Mouse (Mus musculus) midbrain, embryonic 14.5 days (tissue): Measurements from ENCODE around the gene Rnf215. TPM values are rescaled to one million over a fixed set of nuclear protein-coding genes. Genes with fewer than 3 reads are reported as not detected.

Experiments used
- ATAC-seq: fragments of 200-750 bp; cut with Nextera tagmentation; 2 replicates; pipeline ENCODE4 v1.8.0; 2017; ENCODE audit warnings: moderate number of reproducible peaks, moderate library complexity; ENCODE audit not compliant: low FRiP score, low TSS enrichment
- DNase-seq: peaks from one replicate; pipeline ENCODE4 v3.0.0-alpha.2; 2015
- H3K27ac ChIP-seq: fragments of 300-500 bp; sonication (generic); replicated peaks from 2 replicates; pipeline ENCODE4 v1.5.1; 2014; ENCODE audit warnings: mild to moderate bottlenecking, low read depth, low read length, moderate library complexity
- H3K27me3 ChIP-seq: fragments of 300-500 bp; sonication (generic); 2 replicates; pipeline ENCODE4 v1.6.1; 2014; ENCODE audit warnings: low read length, control low read depth, mixed read lengths; ENCODE audit not compliant: control insufficient read depth, insufficient read depth
- H3K36me3 ChIP-seq: fragments of 300-500 bp; sonication (generic); 2 replicates; pipeline ENCODE4 v1.6.1; 2014; ENCODE audit warnings: low read length, control low read depth; ENCODE audit not compliant: control insufficient read depth, insufficient read depth
- H3K4me1 ChIP-seq: fragments of 300-500 bp; sonication (generic); 2 replicates; pipeline ENCODE4 v1.6.1; 2014; ENCODE audit warnings: mild to moderate bottlenecking, antibody characterized with exemption, low read length, control low read depth; ENCODE audit not compliant: control insufficient read depth, insufficient read depth
- H3K4me2 ChIP-seq: fragments of 300-500 bp; sonication (generic); 2 replicates; pipeline ENCODE4 v1.6.1; 2014; ENCODE audit warnings: mild to moderate bottlenecking, low read length, moderate library complexity
- H3K4me3 ChIP-seq: fragments of 300-500 bp; sonication (generic); replicated peaks from 2 replicates; pipeline ENCODE4 v1.5.1; 2014; ENCODE audit warnings: low read depth, low read length
- H3K9ac ChIP-seq: fragments of 300-500 bp; sonication (generic); replicated peaks from 2 replicates; pipeline ENCODE4 v1.6.1; 2014; ENCODE audit warnings: mild to moderate bottlenecking, low read length, moderate library complexity
- H3K9me3 ChIP-seq: fragments of 300-500 bp; sonication (generic); 2 replicates; pipeline ENCODE4 v1.6.1; 2016; ENCODE audit warnings: low read length, control low read depth, mixed read lengths; ENCODE audit not compliant: control insufficient read depth
- WGBS: fragments of 180-500 bp; shearing (Covaris S2); extraction: QIAGEN DNeasy Blood & Tissue Kit; methylation state at CpG from one replicate; pipeline ENCODE4 v1.1.7; 2014; 5-methylcytosine and 5-hydroxymethylcytosine counted together
- polyA plus RNA-seq: library from polyadenylated mRNA; unstranded; fragments of >200 nt; fragmentation: Nextera tagmentation; extraction: Ambion mirVana; gene quantifications from 2 replicates; pipeline ENCODE4 v1.2.1, GENCODE M21; 2014

Rnf215 gene
- polyA plus RNA-seq, 1 experiment from 2014 or later = 52.7 TPM

DNA sequence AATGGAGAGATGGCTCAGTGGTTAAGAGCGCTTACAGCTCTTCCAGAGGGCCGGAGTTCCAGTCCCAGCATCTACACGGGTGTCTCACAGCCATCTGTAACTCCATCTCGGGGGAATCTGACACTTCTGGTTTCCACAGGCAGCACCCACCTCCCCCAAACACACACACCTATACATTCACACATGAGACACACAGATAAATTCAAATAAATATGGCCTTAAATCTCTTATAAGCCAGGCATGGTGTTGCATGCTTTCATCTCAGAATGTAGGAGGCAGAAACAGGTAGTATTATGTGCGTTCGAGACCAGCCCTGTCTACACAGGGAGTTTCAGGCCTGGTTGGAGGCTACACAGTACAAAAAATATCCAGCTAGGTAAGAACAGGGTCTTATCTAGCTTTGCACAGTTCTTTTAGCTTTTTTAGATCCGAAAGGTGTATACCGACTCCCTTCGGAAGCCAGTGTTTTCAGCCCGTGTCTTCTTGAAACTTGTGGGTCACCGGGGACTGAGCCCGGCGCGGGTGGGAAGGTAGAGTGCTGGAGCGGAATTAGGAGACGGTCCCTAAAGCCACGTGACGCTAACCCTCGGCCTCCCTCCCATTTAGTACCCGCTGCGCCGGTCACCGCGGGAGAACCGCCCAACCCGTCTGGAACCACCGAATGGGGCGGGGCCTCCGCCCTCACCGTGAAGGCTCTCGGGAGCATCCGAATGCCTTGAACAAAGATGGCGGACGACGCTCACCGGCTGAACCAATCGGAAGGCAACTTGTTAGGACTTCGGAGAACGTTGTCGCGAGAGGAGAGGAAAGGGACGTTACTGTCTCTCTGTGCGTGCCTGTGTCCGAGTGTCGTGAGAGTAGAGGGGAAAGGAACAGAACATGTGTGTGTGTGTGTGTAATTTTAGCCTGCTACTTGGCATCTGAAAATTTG lies 38.7 kb upstream of the Rnf215 start:
- H3K9ac ChIP-seq = peak overlapping the region; percentile 78
- peak; percentile 96 for ATAC-seq
- H3K9me3 ChIP-seq = no peaks in the 10 kb centered on the region
- H3K4me2 ChIP-seq = peak overlapping the region; percentile 77
- DNase-seq = peak; percentile 99
- no peaks in the 10 kb centered on the region for H3K27me3 ChIP-seq
- H3K27ac ChIP-seq = peak overlapping the region; percentile 89
- peak overlapping the region; percentile 44 for H3K4me3 ChIP-seq
- peaks cover 3% of the 10 kb centered on the region; the same call in 1 of the 2 replicates for H3K36me3 ChIP-seq
- WGBS = 2% methylated on average over 45 of the region's 45 CpGs
- H3K4me1 ChIP-seq = peaks cover 18% of the 10 kb centered on the region

DNA sequence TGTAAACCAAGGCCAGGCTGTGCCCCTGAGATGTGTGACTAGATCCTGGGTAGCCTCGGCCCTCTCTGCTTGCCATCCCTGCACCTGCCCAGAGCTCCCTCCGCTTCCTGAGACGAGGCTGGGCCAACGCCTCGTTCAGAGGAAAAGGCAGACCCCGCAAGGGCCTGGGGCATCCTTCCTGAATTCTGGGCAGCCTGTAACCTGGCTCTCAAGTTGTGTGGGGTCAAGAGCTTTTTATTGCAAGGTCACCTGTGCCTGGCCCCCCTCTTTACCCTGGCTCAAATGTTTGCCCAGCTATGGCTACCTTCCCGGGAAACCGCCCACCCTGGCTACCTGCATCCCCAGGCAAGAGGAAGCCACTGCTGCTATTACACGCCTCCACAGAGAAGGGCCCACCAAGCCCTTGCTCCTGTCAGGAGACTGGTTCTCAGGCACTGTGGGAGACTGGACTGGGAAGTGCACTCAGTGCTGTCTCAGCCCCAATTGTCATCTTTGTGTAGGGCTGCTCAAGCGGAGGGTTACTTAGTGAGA lies 37.8 kb upstream of the Rnf215 start:
- no peaks in the 10 kb centered on the region for H3K27me3 ChIP-seq
- WGBS = 25% methylated on average over 10 of the region's 10 CpGs
- H3K4me3 ChIP-seq = peak overlapping the region; percentile 44
- H3K4me2 ChIP-seq = peak overlapping the region; percentile 77
- H3K4me1 ChIP-seq = peaks cover 18% of the 10 kb centered on the region
- H3K9ac ChIP-seq = peak overlapping the region; percentile 78
- peak overlapping the region; percentile 89 for H3K27ac ChIP-seq
- H3K9me3 ChIP-seq = no peaks in the 10 kb centered on the region
- DNase-seq = no peak
- peak; percentile 49 for ATAC-seq
- no peaks in the 10 kb centered on the region for H3K36me3 ChIP-seq

DNA sequence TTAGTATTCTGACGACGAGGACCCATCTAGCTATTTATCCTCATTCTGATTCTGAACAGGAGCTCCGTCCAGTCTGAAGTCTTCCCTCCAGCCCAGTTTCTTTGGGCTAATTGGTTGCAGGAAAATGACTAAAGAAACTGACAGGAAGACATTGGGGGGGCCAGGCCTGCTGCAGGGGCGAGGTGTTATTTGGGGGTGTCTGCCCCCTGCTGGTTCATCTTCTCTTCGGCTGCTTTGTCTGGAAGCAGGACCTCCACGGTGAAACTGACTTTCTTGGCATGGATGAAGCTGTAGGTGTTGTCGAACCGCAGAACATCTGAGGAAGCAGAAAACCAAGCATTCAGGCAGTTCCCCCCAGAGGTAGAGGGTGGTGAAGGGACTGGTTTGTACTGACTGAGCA lies 36.9 kb upstream of the Rnf215 start:
- WGBS = 65% methylated on average over 8 of the region's 8 CpGs
- DNase-seq = no peak
- H3K4me3 ChIP-seq = no peak overlapping the region
- ATAC-seq = no peak
- no peak overlapping the region for H3K27ac ChIP-seq
- no peaks in the 10 kb centered on the region for H3K9me3 ChIP-seq
- no peaks in the 10 kb centered on the region for H3K36me3 ChIP-seq
- H3K4me1 ChIP-seq = peaks cover 18% of the 10 kb centered on the region
- no peak overlapping the region for H3K4me2 ChIP-seq
- no peaks in the 10 kb centered on the region for H3K27me3 ChIP-seq
- no peak overlapping the region for H3K9ac ChIP-seq

DNA sequence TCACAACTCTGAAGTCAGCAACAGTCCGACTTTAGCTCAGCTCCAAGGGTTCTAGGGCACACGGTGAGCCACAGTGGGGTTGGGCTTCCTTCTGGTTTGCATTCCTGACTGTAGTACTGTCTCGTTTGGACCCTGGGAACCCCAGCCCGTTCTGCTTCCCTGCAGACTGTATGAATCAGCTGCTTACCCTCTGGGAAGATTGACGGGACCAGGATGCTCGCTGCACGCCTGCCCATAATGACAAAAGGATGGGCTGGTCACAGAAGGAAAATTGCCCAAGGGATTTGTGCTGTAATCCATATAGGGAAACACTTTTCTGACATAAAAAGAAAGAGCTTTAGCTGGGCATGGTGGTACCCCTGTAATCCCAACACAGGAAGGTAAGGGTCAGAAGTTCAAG lies 36.2 kb upstream of the Rnf215 start:
- WGBS = 73% methylated on average over 7 of the region's 7 CpGs
- no peaks in the 10 kb centered on the region for H3K27me3 ChIP-seq
- DNase-seq = no peak
- no peak overlapping the region for H3K4me3 ChIP-seq
- H3K4me2 ChIP-seq = no peak overlapping the region
- H3K9me3 ChIP-seq = no peaks in the 10 kb centered on the region
- H3K9ac ChIP-seq = no peak overlapping the region
- H3K27ac ChIP-seq = no peak overlapping the region
- ATAC-seq = no peak
- H3K36me3 ChIP-seq = peaks cover 3% of the 10 kb centered on the region; the same call in 1 of the 2 replicates
- peaks cover 18% of the 10 kb centered on the region for H3K4me1 ChIP-seq

DNA sequence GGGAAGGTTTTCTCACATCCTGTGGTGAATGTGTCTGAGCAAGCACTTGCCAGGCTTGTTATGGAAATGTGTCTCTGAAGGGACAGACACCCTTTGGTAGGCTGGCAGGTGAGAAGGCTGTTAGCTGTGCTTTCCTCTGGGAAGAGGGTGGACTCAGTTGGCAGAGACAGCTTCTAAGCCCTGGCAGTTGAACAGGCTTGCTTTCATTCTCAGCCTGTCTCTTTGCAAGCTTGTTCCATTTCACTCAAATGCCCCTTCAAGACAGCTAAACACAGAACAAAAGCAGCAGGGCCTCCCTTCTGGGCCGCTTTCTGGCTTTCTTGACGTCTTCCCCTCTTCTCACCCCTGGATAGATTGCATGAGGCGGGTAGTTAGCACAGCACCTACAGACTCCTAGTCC lies 35.6 kb upstream of the Rnf215 start:
- H3K4me1 ChIP-seq = peaks cover 17% of the 10 kb centered on the region
- H3K4me2 ChIP-seq = no peak overlapping the region
- no peaks in the 10 kb centered on the region for H3K27me3 ChIP-seq
- H3K4me3 ChIP-seq = no peak overlapping the region
- no peak overlapping the region for H3K27ac ChIP-seq
- no peaks in the 10 kb centered on the region for H3K9me3 ChIP-seq
- DNase-seq (no peak), ATAC-seq (no peak)
- 83% methylated on average over 3 of the region's 3 CpGs for WGBS
- H3K9ac ChIP-seq = no peak overlapping the region
- H3K36me3 ChIP-seq = peaks cover 3% of the 10 kb centered on the region; the same call in 1 of the 2 replicates

DNA sequence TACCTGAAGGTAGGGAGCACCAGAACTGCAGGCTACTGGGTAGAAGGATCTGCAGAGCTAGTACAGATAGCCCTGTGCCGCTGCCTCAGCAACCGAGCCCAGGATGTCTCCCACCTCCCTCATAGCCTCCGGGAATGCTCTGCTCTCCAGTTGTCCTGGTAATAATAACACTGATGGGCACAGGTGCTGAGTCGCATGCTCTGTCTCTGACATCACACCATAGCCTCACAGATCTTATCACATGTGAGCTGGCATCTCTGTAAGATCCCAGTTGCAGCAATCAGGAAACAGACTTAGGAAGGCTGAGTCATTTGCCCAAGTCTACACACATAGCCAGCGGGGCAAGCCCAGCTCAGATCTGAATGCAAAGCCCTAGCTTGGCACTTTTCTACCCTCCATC lies 33.2 kb upstream of the Rnf215 start:
- Histone ChIP-seq H3K27me3 (no peaks in the 10 kb centered on the region), H3K4me3 (no peak overlapping the region), H3K9ac (no peak overlapping the region), H3K4me2 (no peak overlapping the region), H3K27ac (no peak overlapping the region), H3K9me3 (no peaks in the 10 kb centered on the region), H3K36me3 (peaks cover 3% of the 10 kb centered on the region; the same call in 1 of the 2 replicates), H3K4me1 (peaks cover 7% of the 10 kb centered on the region)
- 92% methylated on average over 5 of the region's 5 CpGs for WGBS
- ATAC-seq (no peak), DNase-seq (no peak)

DNA sequence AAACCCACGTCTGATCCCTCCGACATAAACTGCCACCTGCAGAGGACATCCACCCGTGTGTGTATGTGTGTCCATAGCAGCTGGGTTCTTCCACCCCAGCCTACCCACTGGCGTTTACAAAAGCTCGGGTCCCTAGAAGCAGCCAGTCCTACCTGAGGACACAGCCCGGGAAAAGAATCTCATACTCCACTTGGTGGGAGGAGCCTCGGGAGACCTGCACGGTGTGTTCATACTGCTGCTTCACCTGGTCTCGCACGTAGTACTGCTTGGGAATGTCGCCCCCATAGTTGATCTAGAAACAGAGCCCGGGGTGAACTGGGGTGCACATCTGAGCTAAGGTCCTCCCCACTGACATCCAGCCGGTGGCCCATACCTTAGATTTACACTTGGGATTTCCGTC lies 31.5 kb upstream of the Rnf215 start:
- 86% methylated on average over 14 of the region's 14 CpGs for WGBS
- no peak for DNase-seq

DNA sequence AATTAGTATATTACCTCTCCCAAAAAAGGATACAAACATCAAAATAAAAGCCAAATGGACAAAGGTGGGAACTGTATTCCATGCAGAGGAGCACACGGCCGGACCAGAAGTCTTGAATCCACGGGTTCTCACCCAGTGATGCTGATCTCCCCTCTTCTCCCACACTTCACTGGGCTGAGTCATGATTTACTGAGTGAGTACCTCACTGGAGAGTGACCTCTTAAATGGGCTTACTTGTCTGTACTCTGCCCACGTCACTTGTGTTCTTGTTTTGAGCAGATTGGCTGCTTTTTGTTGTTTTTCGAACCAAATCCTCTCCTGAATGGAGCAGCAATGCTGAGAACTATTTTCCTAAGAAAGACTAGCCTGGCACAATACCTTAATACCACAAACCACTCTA lies 30.0 kb upstream of the Rnf215 start:
- Histone ChIP-seq H3K9me3 (no peaks in the 10 kb centered on the region), H3K4me1 (no peaks in the 10 kb centered on the region), H3K4me3 (no peak overlapping the region), H3K36me3 (peaks cover 3% of the 10 kb centered on the region; the same call in 1 of the 2 replicates), H3K27me3 (no peaks in the 10 kb centered on the region), H3K9ac (no peak overlapping the region), H3K4me2 (no peak overlapping the region), H3K27ac (no peak overlapping the region)
- no peak for ATAC-seq
- DNase-seq = no peak
- WGBS = 78% methylated on average over 5 of the region's 5 CpGs

More for the DNA sequence above, 31.5 kb upstream of the Rnf215 start:
- Histone ChIP-seq H3K4me3 (no peak overlapping the region), H3K36me3 (peaks cover 3% of the 10 kb centered on the region; the same call in 1 of the 2 replicates), H3K27ac (no peak overlapping the region), H3K4me1 (no peaks in the 10 kb centered on the region), H3K4me2 (no peak overlapping the region), H3K9ac (no peak overlapping the region), H3K27me3 (no peaks in the 10 kb centered on the region), H3K9me3 (no peaks in the 10 kb centered on the region)
- ATAC-seq = no peak
